Mouse (Mus musculus): ENCODE data around the gene Samm50.

DNA sequence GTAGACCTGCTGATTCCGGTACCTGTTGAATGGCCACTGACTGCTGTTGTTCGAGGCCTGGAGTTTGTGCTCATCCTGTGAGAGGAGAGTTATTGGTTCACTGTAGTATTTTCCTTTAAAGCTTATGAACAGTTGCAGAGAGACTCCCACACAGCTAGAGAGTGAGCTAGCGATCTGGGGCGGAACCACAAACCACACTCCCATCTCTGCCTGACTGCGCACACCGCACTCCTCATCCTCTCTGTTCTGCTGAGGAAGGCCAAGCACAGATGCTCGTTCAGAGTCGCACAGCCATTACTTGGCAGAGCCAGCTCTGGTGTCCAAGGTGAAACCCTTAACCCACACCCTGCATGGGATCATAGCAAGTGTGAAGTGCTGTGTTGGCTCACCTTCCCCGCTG lies 13.3 kb upstream of the Samm50 start:
- TF ChIP-seq POLR2A (IDR thresholded peaks at IDR 0.05; ENCODE audit: low read depth, low read length) (no peak), RAD21 (IDR thresholded peaks at IDR 0.05; ENCODE audit: low read depth, low read length) (no peak), BHLHE40 (IDR thresholded peaks at IDR 0.05; ENCODE audit: low read depth, low read length) (no peak), IRF4 (IDR thresholded peaks at IDR 0.05; ENCODE audit: low read depth, low read length) (no peak), CTCF (conservative IDR thresholded peaks at IDR 0.05 in 1 of 2, IDR thresholded peaks at IDR 0.05 in 1 of 2; ENCODE audit: low read depth in 2 of 2, low read length in 2 of 2) (no peak), SMC3 (IDR thresholded peaks at IDR 0.05; ENCODE audit: low read depth, low read length) (no peak), ZKSCAN1 (IDR thresholded peaks at IDR 0.05; ENCODE audit: borderline replicate concordance, low read depth, low read length) (no peak), POLR2AphosphoS2 (IDR thresholded peaks at IDR 0.05; ENCODE audit: low read depth, low read length) (no peak), EP300 (IDR thresholded peaks at IDR 0.05; ENCODE audit: low read length) (no peak), TCF12 (IDR thresholded peaks at IDR 0.05; ENCODE audit: low read depth, low read length) (no peak), HCFC1 (IDR thresholded peaks at IDR 0.05; ENCODE audit: low read depth, low read length) (no peak), MAX (IDR thresholded peaks at IDR 0.05; ENCODE audit: low read length) (no peak), MEF2A (IDR thresholded peaks at IDR 0.05; ENCODE audit: borderline replicate concordance, low read depth, low read length) (no peak)

Data from CH12.LX (cell line).